Mouse (Mus musculus) limb, embryonic 12.5 days (tissue): ENCODE results near the gene Capg. TPM values are rescaled to one million over a fixed set of nuclear protein-coding genes. Genes with fewer than 3 reads are reported as not detected.

Experiments used
- ATAC-seq: fragments of 200-750 bp; cut with Nextera tagmentation; 2 replicates; pipeline ENCODE4 v1.8.0; 2017; ENCODE audit warnings: low read depth, moderate TSS enrichment; ENCODE audit not compliant: insufficient number of reproducible peaks, insufficient read depth, low FRiP score, low TSS enrichment
- H3K27ac ChIP-seq: fragments of 300-500 bp; sonication (generic); 2 replicates; pipeline ENCODE4 v1.5.1; 2016; ENCODE audit warnings: mild to moderate bottlenecking, moderate library complexity
- H3K27me3 ChIP-seq: fragments of 300-500 bp; sonication (generic); 2 replicates; pipeline ENCODE4 v1.6.1; 2016; ENCODE audit warnings: mild to moderate bottlenecking, moderate library complexity
- H3K36me3 ChIP-seq: fragments of 300-500 bp; sonication (generic); 2 replicates; pipeline ENCODE4 v1.6.1; 2016; ENCODE audit warnings: mild to moderate bottlenecking, moderate library complexity
- H3K4me1 ChIP-seq: fragments of 300-500 bp; sonication (generic); replicated peaks from 2 replicates; pipeline ENCODE4 v1.6.1; 2016
- H3K4me2 ChIP-seq: fragments of 300-500 bp; sonication (generic); 2 replicates; pipeline ENCODE4 v1.6.1; 2016; ENCODE audit warnings: mild to moderate bottlenecking, moderate library complexity
- H3K4me3 ChIP-seq: fragments of 300-500 bp; sonication (generic); replicated peaks from 2 replicates; pipeline ENCODE4 v1.5.1; 2016; ENCODE audit warnings: mild to moderate bottlenecking
- H3K9ac ChIP-seq: fragments of 300-500 bp; sonication (generic); replicated peaks from 2 replicates; pipeline ENCODE4 v1.6.1; 2016; ENCODE audit warnings: mild to moderate bottlenecking, moderate library complexity
- H3K9me3 ChIP-seq: fragments of 300-500 bp; sonication (generic); 2 replicates; pipeline ENCODE4 v1.6.1; 2016; ENCODE audit warnings: mild to moderate bottlenecking, moderate library complexity
- WGBS: fragments of 180-500 bp; shearing (Covaris S2); methylation state at CpG from one replicate; pipeline ENCODE4 v1.1.7; 2016; 5-methylcytosine and 5-hydroxymethylcytosine counted together
- polyA plus RNA-seq: library from polyadenylated mRNA; unstranded; fragments of >200 nt; fragmentation: Nextera tagmentation; extraction: Ambion mirVana; gene quantifications from 2 replicates; pipeline ENCODE4 v1.2.1, GENCODE M21; 2016

Gene Capg
- polyA plus RNA-seq, 1 experiment from 2014 or later = 27.4 TPM

GRCm38 (mm10) chr6:72550025-72550424, 5.8 kb downstream of the Capg start:
- Histone ChIP-seq H3K9me3 (0 out of 2 replicates have a peak, but pooled peaks cover 6% of the 10 kb centered on the region), H3K27ac (no peak overlapping the region), H3K9ac (no peak overlapping the region)

GRCm38 (mm10) chr6:72550503-72551100, 6.4 kb downstream of the Capg start:
- 0 out of 2 replicates have a peak, but pooled peaks cover 6% of the 10 kb centered on the region for H3K9me3 ChIP-seq
- peaks cover 19% of the 10 kb centered on the region for H3K4me1 ChIP-seq
- H3K4me2 ChIP-seq = no peak overlapping the region
- 0 out of 2 replicates have a peak overlapping the region, but pooled peaks have one; percentile 88 for H3K27ac ChIP-seq
- no peak overlapping the region for H3K9ac ChIP-seq
- no peak overlapping the region for H3K4me3 ChIP-seq
- no peak for ATAC-seq
- 87% methylated on average over 10 of the region's 10 CpGs for WGBS
- no peaks in the 10 kb centered on the region for H3K36me3 ChIP-seq
- no peaks in the 10 kb centered on the region for H3K27me3 ChIP-seq

More at GRCm38 (mm10) chr6:72550025-72550424, 5.8 kb downstream of the Capg start:
- 60% methylated on average over 6 of the region's 6 CpGs for whole genome bisulfite sequencing
- Histone ChIP-seq H3K36me3 (no peaks in the 10 kb centered on the region), H3K4me1 (peaks cover 24% of the 10 kb centered on the region), H3K27me3 (no peaks in the 10 kb centered on the region), H3K4me3 (no peak overlapping the region), H3K4me2 (no peak overlapping the region)
- ATAC-seq = no peak

- ATAC-seq = peak; percentile 67; the same call in 1 of the 2 replicates
These were observed 8.2 kb downstream of the Capg start for GRCm38 (mm10) chr6:72552171-72553078.

GRCm38 (mm10) chr6:72553079-72553412, 8.9 kb downstream of the Capg start:
- Histone ChIP-seq H3K4me1 (peaks cover 19% of the 10 kb centered on the region), H3K9ac (peak overlapping the region; percentile 46), H3K4me2 (peak overlapping the region; percentile 71), H3K4me3 (peak overlapping the region; percentile 37), H3K36me3 (no peaks in the 10 kb centered on the region), H3K9me3 (no peaks in the 10 kb centered on the region), H3K27me3 (no peaks in the 10 kb centered on the region), H3K27ac (peak overlapping the region; percentile 88)
- ATAC-seq = peak; percentile 21; the same call in 1 of the 2 replicates
- 15% methylated on average over 8 of the region's 8 CpGs for WGBS

More at GRCm38 (mm10) chr6:72552171-72553078, 8.2 kb downstream of the Capg start:
- peak overlapping the region; percentile 46 for H3K9ac ChIP-seq
- peaks cover 19% of the 10 kb centered on the region for H3K4me1 ChIP-seq
- no peaks in the 10 kb centered on the region for H3K9me3 ChIP-seq
- peak overlapping the region; percentile 88 for H3K27ac ChIP-seq
- no peaks in the 10 kb centered on the region for H3K27me3 ChIP-seq
- H3K4me2 ChIP-seq = peak overlapping the region; percentile 71
- WGBS = 10% methylated on average over 27 of the region's 27 CpGs
- no peaks in the 10 kb centered on the region for H3K36me3 ChIP-seq
- peak overlapping the region; percentile 37 for H3K4me3 ChIP-seq

GRCm38 (mm10) chr6:72560801-72561200, 16.6 kb downstream of the Capg start:
- no peak overlapping the region for H3K9ac ChIP-seq
- no peak for ATAC-seq
- WGBS = 79% methylated on average over 8 of the region's 8 CpGs

DNA sequence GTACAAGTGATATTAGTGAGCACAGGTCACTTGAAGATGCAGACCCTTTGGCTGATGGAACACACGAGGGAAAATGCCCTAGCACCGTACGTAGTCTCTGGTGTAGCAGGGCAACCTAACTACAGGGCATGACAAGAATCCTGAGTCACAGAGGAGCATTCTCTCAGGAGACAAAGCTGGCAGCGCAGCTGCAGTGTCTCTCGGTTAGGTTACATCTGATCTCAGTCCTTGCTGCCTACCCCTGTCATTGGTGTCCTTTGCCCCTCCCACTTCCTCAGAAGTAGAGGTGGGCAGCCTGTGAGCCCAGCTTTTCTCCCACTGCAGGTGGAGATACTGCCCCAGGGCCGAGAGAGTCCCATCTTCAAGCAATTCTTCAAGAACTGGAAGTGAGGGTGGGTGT, 18.3 kb downstream of the Capg start:
- no peaks in the 10 kb centered on the region for H3K36me3 ChIP-seq
- no peak overlapping the region for H3K4me2 ChIP-seq
- no peaks in the 10 kb centered on the region for H3K27me3 ChIP-seq
- no peak overlapping the region for H3K4me3 ChIP-seq
- WGBS = 59% methylated on average over 6 of the region's 6 CpGs
- H3K9me3 ChIP-seq = no peaks in the 10 kb centered on the region
- no peak for ATAC-seq
- H3K4me1 ChIP-seq = peaks cover 15% of the 10 kb centered on the region
- H3K27ac ChIP-seq = no peak overlapping the region
- no peak overlapping the region for H3K9ac ChIP-seq

More at GRCm38 (mm10) chr6:72560801-72561200, 16.6 kb downstream of the Capg start:
- no peak overlapping the region for H3K4me3 ChIP-seq
- H3K4me2 ChIP-seq = no peak overlapping the region
- no peak overlapping the region for H3K27ac ChIP-seq
- H3K4me1 ChIP-seq = peaks cover 15% of the 10 kb centered on the region
- H3K27me3 ChIP-seq = no peaks in the 10 kb centered on the region
- H3K9me3 ChIP-seq = no peaks in the 10 kb centered on the region
- H3K36me3 ChIP-seq = no peaks in the 10 kb centered on the region

DNA sequence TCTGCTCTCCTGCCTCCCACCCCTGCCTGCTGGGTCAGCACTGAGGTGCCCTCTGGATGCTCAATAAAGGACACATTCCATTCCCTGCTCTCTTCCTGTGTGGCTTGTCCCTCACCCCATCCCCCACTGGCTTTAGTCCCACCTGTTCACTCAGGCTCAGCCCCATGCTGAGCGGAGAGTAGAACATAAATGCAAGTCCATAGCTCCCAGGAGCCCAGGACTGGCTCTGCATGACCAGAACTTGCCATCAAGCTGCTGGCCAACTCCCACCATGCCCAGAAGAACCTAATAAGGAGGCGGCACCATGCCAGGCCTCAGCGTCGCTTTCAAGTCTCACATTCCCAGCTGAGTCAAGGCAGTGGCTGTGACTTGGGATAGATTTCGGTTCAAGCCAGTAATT, 18.7 kb downstream of the Capg start:
- H3K27me3 ChIP-seq = no peaks in the 10 kb centered on the region
- no peak overlapping the region for H3K9ac ChIP-seq
- 62% methylated on average over 5 of the region's 5 CpGs for WGBS
- no peak overlapping the region for H3K4me3 ChIP-seq
- H3K27ac ChIP-seq = no peak overlapping the region
- H3K36me3 ChIP-seq = peaks cover 2% of the 10 kb centered on the region; the same call in 1 of the 2 replicates
- H3K9me3 ChIP-seq = no peaks in the 10 kb centered on the region
- no peak for ATAC-seq
- peaks cover 15% of the 10 kb centered on the region for H3K4me1 ChIP-seq
- no peak overlapping the region for H3K4me2 ChIP-seq

GRCm38 (mm10) chr6:72565506-72565905, 21.3 kb downstream of the Capg start:
- no peak overlapping the region for H3K4me3 ChIP-seq
- peaks cover 15% of the 10 kb centered on the region; the same call in 1 of the 2 replicates for H3K36me3 ChIP-seq
- 78% methylated on average over 7 of the region's 7 CpGs for WGBS
- no peak overlapping the region for H3K9ac ChIP-seq
- no peak for ATAC-seq
- H3K4me2 ChIP-seq = no peak overlapping the region
- peaks cover 15% of the 10 kb centered on the region for H3K4me1 ChIP-seq
- H3K9me3 ChIP-seq = no peaks in the 10 kb centered on the region
- H3K27ac ChIP-seq = 0 out of 2 replicates have a peak overlapping the region, but pooled peaks have one; percentile 35
- H3K27me3 ChIP-seq = no peaks in the 10 kb centered on the region; the same call in 1 of the 2 replicates

DNA sequence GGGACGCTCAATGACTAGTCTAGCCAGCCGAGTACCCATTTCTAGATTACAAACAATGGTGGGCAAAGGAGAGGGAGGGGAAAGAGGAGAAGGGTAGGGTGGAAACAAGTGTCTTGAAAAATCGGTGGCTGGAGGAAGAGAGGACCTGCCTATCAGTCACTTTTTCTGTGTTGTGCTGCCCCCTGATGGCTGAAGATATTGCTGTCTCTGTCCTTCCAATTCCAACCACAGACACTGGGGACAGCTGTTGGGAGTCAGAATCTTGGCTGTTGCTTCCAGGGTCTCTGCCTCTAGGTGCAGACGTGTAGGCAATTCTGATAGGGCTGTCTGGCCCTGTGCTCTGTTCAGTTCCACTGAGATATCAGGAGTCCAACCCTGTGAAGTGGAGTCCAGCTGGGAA, 21.9 kb downstream of the Capg start:
- H3K9ac ChIP-seq = no peak overlapping the region
- peak; percentile 61 for ATAC-seq
- peaks cover 15% of the 10 kb centered on the region for H3K4me1 ChIP-seq
- H3K36me3 ChIP-seq = peaks cover 15% of the 10 kb centered on the region; the same call in 1 of the 2 replicates
- H3K4me2 ChIP-seq = no peak overlapping the region
- H3K27ac ChIP-seq = no peak overlapping the region
- H3K27me3 ChIP-seq = no peaks in the 10 kb centered on the region; the same call in 1 of the 2 replicates
- H3K4me3 ChIP-seq = no peak overlapping the region
- 5% methylated on average over 4 of the region's 4 CpGs for WGBS
- H3K9me3 ChIP-seq = no peaks in the 10 kb centered on the region

DNA sequence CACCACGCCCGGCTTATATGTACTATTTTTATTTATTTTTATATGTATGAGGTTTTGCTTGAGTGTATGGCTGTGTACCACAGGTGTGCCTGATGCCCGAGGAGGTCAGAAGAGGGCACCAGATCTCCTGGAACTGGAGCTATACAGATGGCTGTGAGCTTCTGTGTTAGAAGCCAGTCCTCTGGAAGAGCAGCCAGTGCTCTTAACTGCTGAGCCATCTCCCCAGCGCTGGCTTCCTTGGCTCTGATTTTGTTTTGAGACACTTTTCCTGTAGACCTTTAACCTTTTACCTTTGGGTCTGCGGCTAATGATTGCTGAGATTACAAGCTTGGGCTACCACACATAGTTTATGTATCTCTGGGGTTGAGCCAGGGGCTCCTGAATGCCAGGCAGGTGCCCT, 23.3 kb downstream of the Capg start:
- H3K9ac ChIP-seq = no peak overlapping the region
- peaks cover 14% of the 10 kb centered on the region for H3K4me1 ChIP-seq
- peaks cover 15% of the 10 kb centered on the region; the same call in 1 of the 2 replicates for H3K36me3 ChIP-seq
- H3K9me3 ChIP-seq = no peaks in the 10 kb centered on the region
- H3K4me2 ChIP-seq = no peak overlapping the region
- 84% methylated on average over 5 of the region's 5 CpGs for WGBS
- no peak overlapping the region for H3K27ac ChIP-seq
- no peak for ATAC-seq
- H3K4me3 ChIP-seq = no peak overlapping the region
- no peaks in the 10 kb centered on the region; the same call in 1 of the 2 replicates for H3K27me3 ChIP-seq

- Histone ChIP-seq H3K27me3 (no peaks in the 10 kb centered on the region; the same call in 1 of the 2 replicates), H3K27ac (no peak overlapping the region), H3K9me3 (no peaks in the 10 kb centered on the region), H3K4me2 (no peak overlapping the region), H3K4me3 (no peak overlapping the region), H3K36me3 (peaks cover 22% of the 10 kb centered on the region), H3K9ac (no peak overlapping the region), H3K4me1 (peaks cover 5% of the 10 kb centered on the region; the same call in 1 of the 2 replicates)
- 92% methylated on average over 10 of the region's 10 CpGs for WGBS
- no peak for ATAC-seq
These were observed 24.5 kb downstream of the Capg start for GRCm38 (mm10) chr6:72568736-72569135.
